Comparison of ENCODE assay signal across 28 mouse cellular contexts in genomic region chr13:49505776-49506175, GRCm38 (mm10). TPM values are rescaled to one million over a fixed set of nuclear protein-coding genes. Genes with fewer than 3 reads are reported as not detected.
DNase-seq lines count a peak whose midpoint lies in the region; ATAC-seq and TF ChIP-seq lines count a peak whose summit lies in the region.
"Had no signal": no experiment of that assay in that cellular context is flagged by ENCODE, and none has a peak within 500 bp of the region (broad histone marks: within the 10 kb centered on the region; RNA-seq: fewer than 3 reads in every experiment).

No protein-coding gene starts in this region.

- 72% methylated on average over 4 of the region's 4 CpGs for WGBS in heart, embryonic 13.5 days
- WGBS in heart, embryonic 10.5 days: 79% methylated on average over 4 of the region's 4 CpGs
- 73% methylated on average over 4 of the region's 4 CpGs for WGBS in lung, embryonic 14.5 days
- WGBS in heart, postnatal 0 days: 77% methylated on average over 4 of the region's 4 CpGs
- WGBS in hindbrain, embryonic 13.5 days: 89% methylated on average over 4 of the region's 4 CpGs

- DNase-seq in gastrocnemius, adult 2 months: no peak
- no peak for DNase-seq in gastrocnemius, postnatal 14 days
- DNase-seq in heart, embryonic 10.5 days (ENCODE audit: low spot score): no peak
- DNase-seq in lung, embryonic 14.5 days: no peak
- no peak for DNase-seq in lung, postnatal 14 days
- no peak for DNase-seq in heart, postnatal 0 days (ENCODE audit: low spot score)
- DNase-seq: adrenal gland, adult 8-10 months; cerebellum, adult 8-10 months; cerebellum, postnatal 25 days; kidney, adult 18-20 months; kidney, postnatal 25 days; lung, postnatal 10 days; midbrain, embryonic 14.5 days; right cerebral cortex, postnatal 14 days; thymus, adult 18-20 months; thymus, postnatal 36 days had no signal

- no peaks in the 10 kb centered on the region for H3K27me3 ChIP-seq in heart, embryonic 13.5 days (replicated peaks)
- H3K27me3 ChIP-seq in heart, embryonic 10.5 days (ENCODE audit: insufficient read depth, poor library complexity, severe bottlenecking): no peaks in the 10 kb centered on the region
- H3K27me3 ChIP-seq in lung, embryonic 14.5 days (ENCODE audit: insufficient read depth, low read length): no peaks in the 10 kb centered on the region
- no peaks in the 10 kb centered on the region for H3K27me3 ChIP-seq in heart, postnatal 0 days (ENCODE audit: control insufficient read depth, insufficient read depth, low read length)
- H3K27me3 ChIP-seq in hindbrain, embryonic 13.5 days: no peaks in the 10 kb centered on the region
- H3K27me3 ChIP-seq: forebrain, embryonic 13.5 days; kidney, embryonic 15.5 days; limb, embryonic 12.5 days had no signal

- no peak overlapping the region for H3K9ac ChIP-seq in heart, embryonic 13.5 days
- H3K9ac ChIP-seq in lung, embryonic 14.5 days: no peak overlapping the region
- H3K9ac ChIP-seq in heart, postnatal 0 days (replicated peaks; ENCODE audit: low read depth, low read length): peak overlapping the region; percentile 17; the same call in 1 of the 2 replicates
- H3K9ac ChIP-seq in hindbrain, embryonic 13.5 days: no peak overlapping the region
- H3K9ac ChIP-seq: forebrain, embryonic 13.5 days; kidney, embryonic 15.5 days; limb, embryonic 12.5 days had no signal

- no peak for TF ChIP-seq EP300 in heart, postnatal 0 days (IDR thresholded peaks at IDR 0.05; ENCODE audit: low read depth)

- H3K4me1 ChIP-seq in heart, embryonic 13.5 days: peaks cover 13% of the 10 kb centered on the region
- no peaks in the 10 kb centered on the region for H3K4me1 ChIP-seq in heart, embryonic 10.5 days
- no peaks in the 10 kb centered on the region for H3K4me1 ChIP-seq in lung, embryonic 14.5 days (ENCODE audit: insufficient read depth)
- H3K4me1 ChIP-seq in heart, postnatal 0 days (ENCODE audit: control insufficient read depth, insufficient read depth): no peaks in the 10 kb centered on the region
- no peaks in the 10 kb centered on the region for H3K4me1 ChIP-seq in hindbrain, embryonic 13.5 days (replicated peaks)
- H3K4me1 ChIP-seq: forebrain, embryonic 13.5 days; hindbrain, embryonic 10.5 days had no signal

- H3K4me3 ChIP-seq in gastrocnemius, adult 2 months: peak overlapping the region; percentile 65
- H3K4me3 ChIP-seq in heart, embryonic 13.5 days: no peak overlapping the region
- H3K4me3 ChIP-seq in heart, embryonic 10.5 days: no peak overlapping the region
- no peak overlapping the region for H3K4me3 ChIP-seq in lung, embryonic 14.5 days (ENCODE audit: low read depth, low read length)
- H3K4me3 ChIP-seq in heart, postnatal 0 days (ENCODE audit: low read depth, low read length): 0 out of 2 replicates have a peak overlapping the region, but pooled peaks have one; percentile 7
- no peak overlapping the region for H3K4me3 ChIP-seq in hindbrain, embryonic 13.5 days
- H3K4me3 ChIP-seq: forebrain, embryonic 13.5 days; hindbrain, embryonic 10.5 days; kidney, embryonic 15.5 days; limb, embryonic 12.5 days had no signal

- H3K36me3 ChIP-seq in heart, embryonic 13.5 days: no peaks in the 10 kb centered on the region
- H3K36me3 ChIP-seq in heart, embryonic 10.5 days: no peaks in the 10 kb centered on the region
- no peaks in the 10 kb centered on the region for H3K36me3 ChIP-seq in lung, embryonic 14.5 days (ENCODE audit: insufficient read depth)
- H3K36me3 ChIP-seq in heart, postnatal 0 days (replicated peaks; ENCODE audit: control insufficient read depth, insufficient read depth, low read length): no peaks in the 10 kb centered on the region
- H3K36me3 ChIP-seq in hindbrain, embryonic 13.5 days: no peaks in the 10 kb centered on the region
- H3K36me3 ChIP-seq: hindbrain, embryonic 10.5 days; kidney, embryonic 15.5 days; limb, embryonic 12.5 days had no signal

- no peak for TF ChIP-seq CTCF in gastrocnemius, adult 2 months (IDR thresholded peaks at IDR 0.05)
- no peak for TF ChIP-seq CTCF in lung, embryonic 14.5 days (IDR thresholded peaks at IDR 0.05; ENCODE audit: low read depth)
- no peak for TF ChIP-seq CTCF in heart, postnatal 0 days (IDR thresholded peaks at IDR 0.05; ENCODE audit: low read depth)

- intact Hi-C loops in gastrocnemius, adult 2 months (cut with DNase I): no loop called here
- intact Hi-C loops in gastrocnemius, postnatal 14 days (cut with DNase I; ENCODE audit: low total_unique reads): no loop called here

- ATAC-seq in heart, embryonic 13.5 days (ENCODE audit: extremely low read depth, insufficient number of reproducible peaks, low FRiP score, low TSS enrichment): no peak
- no peak for ATAC-seq in lung, embryonic 14.5 days (ENCODE audit: insufficient read depth)
- no peak for ATAC-seq in heart, postnatal 0 days (ENCODE audit: insufficient read depth, low read depth)
- ATAC-seq in hindbrain, embryonic 13.5 days (ENCODE audit: low FRiP score): no peak
- ATAC-seq: forebrain, embryonic 13.5 days; hindbrain, embryonic 16.5 days had no signal

- H3K9me3 ChIP-seq in heart, embryonic 13.5 days: no peaks in the 10 kb centered on the region
- H3K9me3 ChIP-seq in heart, embryonic 10.5 days: no peaks in the 10 kb centered on the region
- no peaks in the 10 kb centered on the region for H3K9me3 ChIP-seq in lung, embryonic 14.5 days (ENCODE audit: low read depth, low read length)
- H3K9me3 ChIP-seq in heart, postnatal 0 days (replicated peaks; ENCODE audit: control insufficient read depth, low read length): no peaks in the 10 kb centered on the region
- H3K9me3 ChIP-seq in hindbrain, embryonic 13.5 days: no peaks in the 10 kb centered on the region
- H3K9me3 ChIP-seq: forebrain, embryonic 13.5 days; G1E; hindbrain, embryonic 10.5 days; kidney, embryonic 15.5 days; limb, embryonic 12.5 days had no signal

- H3K27ac ChIP-seq in gastrocnemius, adult 2 months: peak overlapping the region; percentile 92
- H3K27ac ChIP-seq in heart, embryonic 13.5 days (replicated peaks): no peak overlapping the region
- H3K27ac ChIP-seq in heart, embryonic 10.5 days: no peak overlapping the region
- H3K27ac ChIP-seq in lung, embryonic 14.5 days (ENCODE audit: low read depth): no peak overlapping the region
- H3K27ac ChIP-seq in heart, postnatal 0 days (ENCODE audit: low read depth): no peak overlapping the region
- no peak overlapping the region for H3K27ac ChIP-seq in hindbrain, embryonic 13.5 days
- H3K27ac ChIP-seq: forebrain, embryonic 13.5 days; hindbrain, embryonic 10.5 days; kidney, embryonic 15.5 days; limb, embryonic 12.5 days had no signal

- H3K4me2 ChIP-seq in heart, embryonic 13.5 days: peak overlapping the region; percentile 18
- 0 out of 2 replicates have a peak overlapping the region, but pooled peaks have one; percentile 12 for H3K4me2 ChIP-seq in lung, embryonic 14.5 days
- H3K4me2 ChIP-seq in heart, postnatal 0 days (ENCODE audit: low read depth, low read length): peak overlapping the region; percentile 52
- no peak overlapping the region for H3K4me2 ChIP-seq in hindbrain, embryonic 13.5 days
- H3K4me2 ChIP-seq: forebrain, embryonic 13.5 days; kidney, embryonic 15.5 days; limb, embryonic 12.5 days; liver, embryonic 11.5 days had no signal

RNA-seq across cellular contexts. Expression of gene Ecm2, which starts 1.2 kb away (rescaled TPM):
- total RNA-seq in gastrocnemius, adult 2 months (2021): 10 to 100 TPM in 1 of 2 experiments, 1 to 10 TPM in 1; 8.0 to 15.0 TPM
- total RNA-seq in gastrocnemius, postnatal 14 days (2021): 10 to 100 TPM; 17.1 to 20.1 TPM
- polyA plus RNA-seq in heart, embryonic 13.5 days (2015; fragmentation: Nextera tagmentation; extraction: Ambion mirVana): 2.7 and 3.2 TPM in 2 replicates
- polyA plus RNA-seq in heart, embryonic 10.5 days (2016; fragmentation: Nextera tagmentation; extraction: Ambion mirVana): 0.63 and 0.84 TPM in 2 replicates
- 0.66 and 0.74 TPM in 2 replicates for polyA plus RNA-seq in lung, embryonic 14.5 days (2014; fragmentation: Nextera tagmentation; extraction: Ambion mirVana)
- total RNA-seq in heart, postnatal 0 days (2014; rRNA removed; ENCODE audit: low replicate concordance): 5.3 and 6.6 TPM in 2 replicates
- 5.7 and 6.4 TPM in 2 replicates for polyA plus RNA-seq in heart, postnatal 0 days (2015; fragmentation: Nextera tagmentation; extraction: Ambion mirVana)
- 2.3 and 2.5 TPM in 2 replicates for polyA plus RNA-seq in hindbrain, embryonic 13.5 days (2015; fragmentation: Nextera tagmentation; extraction: Ambion mirVana)
- total RNA-seq: monocyte, adult 5-6 weeks had no signal

RNA-seq across cellular contexts. Expression of gene Tes3-ps, which starts 12.7 kb away (rescaled TPM):
- 1 to 10 TPM; 1.7 to 2.4 TPM for total RNA-seq in gastrocnemius, adult 2 months (2021)
- total RNA-seq in gastrocnemius, postnatal 14 days (2021): 1 to 10 TPM; 1.7 to 2.1 TPM
- polyA plus RNA-seq in heart, embryonic 13.5 days (2015; fragmentation: Nextera tagmentation; extraction: Ambion mirVana): 0.72 and 1.1 TPM in 2 replicates
- polyA plus RNA-seq in heart, embryonic 10.5 days (2016; fragmentation: Nextera tagmentation; extraction: Ambion mirVana): 0.68 and 0.90 TPM in 2 replicates
- polyA plus RNA-seq in lung, embryonic 14.5 days (2014; fragmentation: Nextera tagmentation; extraction: Ambion mirVana): 1.3 and 1.4 TPM in 2 replicates
- total RNA-seq in heart, postnatal 0 days (2014; rRNA removed; ENCODE audit: low replicate concordance): 0.04 and 0.27 TPM in 2 replicates
- polyA plus RNA-seq in heart, postnatal 0 days (2015; fragmentation: Nextera tagmentation; extraction: Ambion mirVana): 0.70 and 0.72 TPM in 2 replicates
- 0.45 and 0.60 TPM in 2 replicates for polyA plus RNA-seq in hindbrain, embryonic 13.5 days (2015; fragmentation: Nextera tagmentation; extraction: Ambion mirVana)
- polyA plus RNA-seq: gonadal fat pad, adult 2 months; small intestine, adult 2 months had no signal

RNA-seq across cellular contexts. Expression of gene Aspn, which starts 38.5 kb away (rescaled TPM):
- total RNA-seq in gastrocnemius, adult 2 months (2021): 10 to 100 TPM; 13.0 to 19.6 TPM
- 10 to 100 TPM; 58.3 to 60.2 TPM for total RNA-seq in gastrocnemius, postnatal 14 days (2021)
- polyA plus RNA-seq in heart, embryonic 13.5 days (2015; fragmentation: Nextera tagmentation; extraction: Ambion mirVana): 7.8 and 8.6 TPM in 2 replicates
- 0.21 TPM in 2 replicates for polyA plus RNA-seq in heart, embryonic 10.5 days (2016; fragmentation: Nextera tagmentation; extraction: Ambion mirVana)
- 12.8 and 15.0 TPM in 2 replicates for polyA plus RNA-seq in lung, embryonic 14.5 days (2014; fragmentation: Nextera tagmentation; extraction: Ambion mirVana)
- 45.8 and 67.5 TPM in 2 replicates for total RNA-seq in heart, postnatal 0 days (2014; rRNA removed; ENCODE audit: low replicate concordance)
- 56.0 and 62.7 TPM in 2 replicates for polyA plus RNA-seq in heart, postnatal 0 days (2015; fragmentation: Nextera tagmentation; extraction: Ambion mirVana)
- polyA plus RNA-seq in hindbrain, embryonic 13.5 days (2015; fragmentation: Nextera tagmentation; extraction: Ambion mirVana): 0.57 and 1.9 TPM in 2 replicates
- total RNA-seq: G1E; monocyte, adult 5-6 weeks had no signal
- polyA plus RNA-seq: G1E had no signal

Comparison
In these comparisons a context has a peak if more than half of its experiments do, and no peak if none do; other contexts are left out.
1. H3K4me3 ChIP-seq: peak in gastrocnemius, adult 2 months (single experiment) and heart, postnatal 0 days (single experiment); none in heart, embryonic 13.5 days (single experiment), heart, embryonic 10.5 days (single experiment), lung, embryonic 14.5 days (single experiment) and hindbrain, embryonic 13.5 days (single experiment).